Mouse (Mus musculus): Measurements from ENCODE around the gene Zbtb21. TPM values are rescaled to one million over a fixed set of nuclear protein-coding genes. Genes with fewer than 3 reads are reported as not detected.
"Not testable (repeated sequence)": the region's sequence is repeated elsewhere in the genome, so short reads cannot be mapped to it uniquely, and the experiment has no call there.

Zbtb21 gene
- 12.6 and 12.9 TPM in 2 replicates for polyA plus RNA-seq (2015; fragmentation: Nextera tagmentation; extraction: Ambion mirVana)

DNA sequence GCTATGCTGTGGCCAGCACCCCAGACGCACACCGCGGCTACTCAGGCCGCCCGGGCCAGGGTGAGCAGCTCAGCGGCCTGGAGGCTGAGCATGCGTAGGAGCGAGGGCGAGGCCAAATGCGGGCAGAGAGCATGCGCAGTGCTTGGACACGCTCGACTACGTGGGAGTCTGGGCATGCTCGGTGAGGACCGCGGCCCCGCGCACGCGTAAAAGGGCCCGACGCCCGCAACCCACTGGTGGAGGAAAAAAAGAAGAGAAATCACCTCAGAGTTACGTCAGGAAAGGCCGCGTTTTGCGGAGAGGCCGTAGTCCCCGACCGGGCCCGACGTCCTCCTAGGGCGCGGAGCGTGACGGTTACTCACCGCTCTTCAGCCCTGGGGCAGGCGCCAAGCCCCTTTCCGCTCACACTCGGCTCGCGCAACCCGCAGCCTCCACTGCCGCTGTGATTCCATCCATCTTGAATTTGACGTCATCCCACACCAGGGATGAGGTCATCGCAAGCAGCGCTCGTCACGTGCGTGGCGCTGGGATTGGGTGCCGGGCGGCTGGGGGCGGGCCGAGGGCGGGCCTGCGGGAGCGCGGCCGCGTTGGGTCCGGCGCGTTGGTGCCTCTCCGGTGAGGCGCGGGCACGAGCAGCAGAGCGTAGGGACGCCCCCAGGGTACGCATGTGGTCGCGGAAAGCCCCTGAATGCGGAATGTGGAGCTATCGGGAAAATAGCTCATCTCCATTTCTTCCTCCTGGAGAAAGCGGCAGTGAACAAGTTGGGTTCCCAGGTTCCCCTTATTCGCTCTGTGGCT lies at the start of gene Zbtb21, which contains the start of gene C2cd2:
TSS of gene Zbtb21 (minus strand) at position 472 of the 798 bp plus-strand sequence.
TSS of gene C2cd2 (minus strand) at position 448 of the 798 bp plus-strand sequence.
- WGBS, result under 1% methylated on average over 78 of the region's 78 CpGs

DNA sequence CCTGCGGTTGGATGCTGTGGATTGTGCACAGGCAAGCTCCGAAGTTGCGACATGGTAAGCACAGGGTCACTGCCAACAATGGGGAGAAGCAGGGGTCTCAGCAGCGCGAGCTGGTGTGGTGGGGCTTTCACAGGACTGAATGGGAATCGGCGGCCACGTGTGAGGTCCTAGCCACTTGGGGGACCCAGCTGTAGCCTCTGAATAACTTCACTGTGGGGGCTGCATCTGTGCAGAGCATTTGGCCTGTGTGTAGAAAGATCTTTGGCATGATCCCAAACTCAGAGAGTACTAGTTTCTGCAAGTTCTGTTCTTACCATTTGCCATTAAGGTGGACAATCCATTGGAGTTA lies 34.9 kb upstream of the Zbtb21 start:
- peak overlapping the region; percentile 59 for H3K4me3 ChIP-seq
- WGBS, result 0% methylated on average over 8 of the region's 8 CpGs
- peak; percentile 84; the same call in 1 of the 2 replicates for ATAC-seq

More for the DNA sequence above, at the start of gene Zbtb21, which contains the start of gene C2cd2:
- H3K9ac ChIP-seq, result peak within 1 kb of the TSS; percentile 91
- H3K36me3 ChIP-seq (ENCODE audit: poor library complexity, severe bottlenecking), result no peaks in the 10 kb centered on the region
- no peaks in the 10 kb centered on the region for H3K27me3 ChIP-seq
- H3K4me2 ChIP-seq, result peak within 1 kb of the TSS; percentile 77
- H3K27ac ChIP-seq, result peak within 1 kb of the TSS; percentile 97
- peaks cover 11% of the 10 kb centered on the region for H3K4me1 ChIP-seq
- no peaks in the 10 kb centered on the region for H3K9me3 ChIP-seq (replicated peaks)
- ATAC-seq, result peak; percentile 99
- peak within 1 kb of the TSS; percentile 81 for H3K4me3 ChIP-seq

DNA sequence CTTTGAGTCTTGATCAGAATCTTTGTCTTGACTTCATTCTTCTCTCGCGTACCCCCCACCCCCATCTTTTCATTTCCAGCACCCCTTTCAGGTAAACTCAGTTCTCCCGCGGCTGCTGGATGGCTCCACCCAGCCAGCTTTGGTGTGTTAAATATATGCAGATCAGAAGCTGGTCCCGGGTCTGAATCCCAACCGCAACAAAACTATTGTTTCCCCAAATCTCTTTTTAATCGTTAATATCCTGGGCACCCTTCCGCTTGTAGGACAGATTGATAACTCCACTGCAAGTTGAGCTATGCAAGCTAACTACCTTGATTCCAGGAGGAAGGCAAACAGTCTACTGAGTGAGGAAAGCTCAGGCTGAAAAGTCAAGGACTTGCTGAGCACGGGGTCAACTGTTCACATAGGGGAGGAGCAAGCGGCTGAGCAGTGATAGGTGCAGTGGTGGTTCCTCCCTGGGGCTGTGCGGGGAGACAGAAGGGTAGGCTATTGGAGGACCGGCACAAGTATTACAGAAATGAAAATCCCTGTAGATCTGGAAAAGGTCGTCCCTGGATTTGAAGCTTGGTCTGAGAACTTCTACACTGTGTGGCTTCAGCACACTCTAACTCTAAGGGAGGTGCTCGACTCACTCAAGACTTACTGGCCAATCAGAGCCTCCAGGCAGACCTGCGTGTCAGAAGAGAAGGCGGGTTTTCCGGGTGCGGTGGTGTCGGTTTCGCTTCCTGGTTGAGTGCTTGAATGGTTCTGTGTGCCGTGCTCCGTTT lies 34.4 kb upstream of the Zbtb21 start, which contains the start of gene B230307C23Rik:
TSS of gene B230307C23Rik (plus strand) at position 700 of the 767 bp plus-strand sequence.
- Histone ChIP-seq H3K9me3 (replicated peaks) (no peaks in the 10 kb centered on the region), H3K27me3 (no peaks in the 10 kb centered on the region), H3K4me1 (peaks cover 16% of the 10 kb centered on the region), H3K27ac (no peak within 1 kb of the TSS; the same call in none of the 2 replicates), H3K9ac (peak within 1 kb of the TSS; percentile 64), H3K4me2 (peak within 1 kb of the TSS; percentile 81), H3K4me3 (peak within 1 kb of the TSS; percentile 59), H3K36me3 (ENCODE audit: poor library complexity, severe bottlenecking) (peaks cover 10% of the 10 kb centered on the region)
- WGBS, result 2% methylated on average over 22 of the region's 22 CpGs
- peak; percentile 99 for ATAC-seq

More for the DNA sequence above, 34.9 kb upstream of the Zbtb21 start:
- H3K4me1 ChIP-seq, result peaks cover 16% of the 10 kb centered on the region
- not testable (repeated sequence) for H3K27me3 ChIP-seq; H3K36me3 ChIP-seq (ENCODE audit: poor library complexity, severe bottlenecking); H3K27ac ChIP-seq; H3K9me3 ChIP-seq (replicated peaks)
- peak overlapping the region; percentile 81 for H3K4me2 ChIP-seq
- H3K9ac ChIP-seq, result peak overlapping the region; percentile 64

DNA sequence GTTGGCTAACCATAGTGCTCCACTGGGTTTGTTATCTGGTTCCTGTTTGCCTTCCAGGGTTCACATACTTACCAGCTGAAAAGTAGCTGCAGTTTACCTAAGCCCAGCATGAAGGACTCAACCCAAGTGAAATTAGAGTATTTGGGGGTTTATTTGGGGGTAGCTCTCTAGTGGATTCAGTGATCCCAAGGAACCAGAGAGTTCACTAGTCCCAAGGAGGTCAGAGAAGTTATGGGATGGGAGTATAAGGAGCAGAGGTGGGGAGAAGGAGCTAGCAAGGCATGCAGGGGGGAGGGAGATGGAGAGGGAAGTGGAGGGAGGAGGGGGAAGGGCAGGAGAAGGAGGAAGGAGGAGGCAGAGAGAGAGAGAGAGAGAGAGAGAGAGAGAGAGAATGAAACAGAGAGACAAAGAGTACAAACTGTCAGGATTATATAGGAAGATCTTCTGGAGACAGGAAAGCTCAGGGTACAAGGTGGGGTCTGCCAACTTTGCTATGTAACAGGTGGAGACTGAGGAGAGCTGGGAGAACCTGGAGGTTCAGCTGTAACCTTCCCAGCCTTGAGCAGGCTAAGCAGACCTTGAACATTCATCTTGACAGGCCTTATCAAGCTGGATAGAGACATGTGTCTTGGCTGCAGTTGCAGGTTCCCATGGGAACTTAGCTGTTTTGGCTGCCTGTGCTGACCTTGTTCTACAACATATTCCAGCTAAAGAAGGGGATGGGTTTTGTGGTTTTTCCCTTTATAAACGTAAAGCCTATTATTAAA lies 33.6 kb upstream of the Zbtb21 start:
- Histone ChIP-seq H3K4me1 (peaks cover 16% of the 10 kb centered on the region), H3K9me3 (replicated peaks) (no peaks in the 10 kb centered on the region), H3K9ac (peak overlapping the region; percentile 64; the same call in 1 of the 2 replicates), H3K36me3 (ENCODE audit: poor library complexity, severe bottlenecking) (peaks cover 10% of the 10 kb centered on the region), H3K4me2 (peak overlapping the region; percentile 81), H3K27ac (no peak overlapping the region), H3K4me3 (peak overlapping the region; percentile 59), H3K27me3 (no peaks in the 10 kb centered on the region)
- WGBS, result 11% methylated on average over 1 of the region's 1 CpGs
- no peak for ATAC-seq

DNA sequence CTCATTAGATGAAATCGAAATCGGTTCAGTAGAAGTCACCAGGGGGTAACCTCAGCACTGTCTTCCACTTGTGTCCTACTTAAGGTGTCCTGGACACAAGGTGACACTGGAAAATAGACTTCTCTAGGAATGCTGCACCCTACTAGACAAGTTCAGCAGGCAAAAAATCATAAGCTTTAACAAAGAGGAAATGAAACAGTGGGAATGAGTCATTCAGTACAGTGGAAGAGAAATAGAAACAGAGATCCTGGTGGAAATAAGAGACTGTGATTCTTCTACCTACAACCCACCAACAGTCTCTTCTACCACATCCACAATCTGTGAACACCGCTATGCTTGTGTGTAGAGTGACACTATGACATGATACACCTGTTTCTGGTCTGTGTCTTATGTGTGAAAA lies 30.1 kb upstream of the Zbtb21 start:
- not testable (repeated sequence) for H3K27ac ChIP-seq; H3K4me1 ChIP-seq; ATAC-seq; H3K4me2 ChIP-seq; H3K4me3 ChIP-seq; H3K27me3 ChIP-seq; H3K36me3 ChIP-seq (ENCODE audit: poor library complexity, severe bottlenecking); H3K9ac ChIP-seq; H3K9me3 ChIP-seq (replicated peaks)
- WGBS, result 80% methylated on average over 3 of the region's 3 CpGs

DNA sequence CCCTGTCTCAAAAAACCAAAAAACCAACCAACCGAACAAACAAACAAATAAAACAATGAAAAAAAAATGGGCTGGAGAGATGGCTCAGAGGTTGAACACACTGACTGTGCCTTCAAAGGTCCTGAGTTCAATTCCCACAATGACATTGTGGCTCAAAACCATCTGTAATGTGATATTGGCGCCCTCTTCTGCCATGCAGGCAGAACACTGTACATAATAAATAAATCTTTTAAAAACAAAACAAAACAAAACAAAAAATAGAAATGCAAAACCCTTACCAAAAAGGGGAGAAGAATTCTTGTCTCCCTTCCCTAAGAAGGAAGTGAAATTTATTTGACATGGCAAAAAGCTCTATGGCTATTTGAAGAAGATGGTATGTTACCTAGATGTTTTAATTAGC lies 29.1 kb upstream of the Zbtb21 start:
- no peak overlapping the region for H3K4me2 ChIP-seq
- H3K4me3 ChIP-seq, result no peak overlapping the region
- H3K9ac ChIP-seq, result no peak overlapping the region
- H3K27ac ChIP-seq, result no peak overlapping the region
- no peaks in the 10 kb centered on the region for H3K27me3 ChIP-seq
- WGBS, result 68% methylated on average over 2 of the region's 2 CpGs
- no peaks in the 10 kb centered on the region for H3K36me3 ChIP-seq (ENCODE audit: poor library complexity, severe bottlenecking)
- ATAC-seq, result no peak
- H3K4me1 ChIP-seq, result peaks cover 4% of the 10 kb centered on the region; the same call in 1 of the 2 replicates
- no peaks in the 10 kb centered on the region for H3K9me3 ChIP-seq (replicated peaks)

DNA sequence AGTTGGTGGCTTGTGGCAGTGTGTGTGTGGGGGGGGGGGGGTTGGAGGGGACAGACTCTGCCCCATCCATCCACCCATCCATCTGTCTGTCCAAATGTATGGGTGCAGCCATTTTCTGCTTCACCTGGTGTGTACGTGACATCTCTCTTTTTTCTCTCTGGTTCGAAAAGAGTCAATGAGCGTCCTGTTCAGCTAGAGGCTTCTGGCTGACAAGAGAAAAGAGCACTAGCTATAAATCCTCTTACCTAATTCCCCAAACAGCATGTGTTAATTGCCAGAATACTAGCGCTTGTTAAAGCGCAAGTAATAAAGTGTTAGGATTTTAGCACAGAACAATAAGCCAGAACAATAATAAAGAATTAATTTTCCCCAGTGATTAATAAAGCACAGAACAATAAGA lies 22.2 kb upstream of the Zbtb21 start:
- Histone ChIP-seq H3K4me3 (no peak overlapping the region), H3K9me3 (replicated peaks) (no peaks in the 10 kb centered on the region), H3K36me3 (ENCODE audit: poor library complexity, severe bottlenecking) (no peaks in the 10 kb centered on the region), H3K27me3 (no peaks in the 10 kb centered on the region), H3K4me1 (no peaks in the 10 kb centered on the region), H3K4me2 (no peak overlapping the region), H3K9ac (no peak overlapping the region), H3K27ac (no peak overlapping the region)
- no peak for ATAC-seq
- WGBS, result 28% methylated on average over 5 of the region's 5 CpGs

DNA sequence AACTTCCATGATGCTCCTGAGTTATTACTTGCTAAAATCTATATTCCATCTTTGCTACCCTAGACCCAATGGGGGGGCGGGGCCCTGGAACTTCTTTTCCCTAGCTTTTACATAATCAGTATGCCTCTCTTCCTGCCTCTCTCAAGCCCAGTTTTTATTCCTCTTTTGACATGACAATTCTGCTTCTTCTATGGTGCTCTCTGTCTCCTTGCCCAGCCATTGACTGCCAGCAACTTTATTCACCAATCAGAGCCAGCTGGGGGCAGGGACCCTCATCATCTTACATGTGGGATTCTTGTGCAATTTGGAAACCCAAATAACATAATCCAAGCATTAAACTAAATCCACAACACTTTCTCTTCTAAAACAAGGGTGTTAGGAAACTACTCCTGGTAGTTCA lies 18.9 kb upstream of the Zbtb21 start:
- Histone ChIP-seq H3K4me1 (no peaks in the 10 kb centered on the region), H3K4me3 (no peak overlapping the region), H3K9ac (no peak overlapping the region), H3K27ac (no peak overlapping the region), H3K4me2 (no peak overlapping the region), H3K27me3 (no peaks in the 10 kb centered on the region), H3K9me3 (replicated peaks) (no peaks in the 10 kb centered on the region), H3K36me3 (ENCODE audit: poor library complexity, severe bottlenecking) (no peaks in the 10 kb centered on the region)
- 78% methylated on average over 1 of the region's 1 CpGs for WGBS
- no peak for ATAC-seq

DNA sequence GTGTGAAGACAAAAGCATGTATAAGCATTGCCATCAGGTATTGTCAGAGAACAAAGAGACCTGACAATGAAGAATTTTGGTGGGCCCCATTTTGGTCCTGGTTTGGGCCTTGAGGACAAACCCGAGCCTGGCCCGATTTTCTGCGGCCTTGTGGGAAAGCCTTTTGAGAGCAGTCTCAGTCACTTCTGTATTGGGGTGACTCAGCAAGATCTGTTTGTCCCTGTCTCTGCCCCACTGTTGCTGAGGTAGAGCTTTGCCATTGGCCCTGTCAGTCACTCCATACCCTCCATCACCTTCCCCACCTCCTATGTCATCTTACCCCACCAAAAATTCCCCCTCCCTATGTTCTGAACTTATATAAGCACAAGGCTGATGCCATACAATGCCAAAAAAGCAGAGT lies 15.3 kb upstream of the Zbtb21 start:
- no peak for ATAC-seq
- no peak overlapping the region for H3K27ac ChIP-seq
- no peak overlapping the region for H3K4me3 ChIP-seq
- no peaks in the 10 kb centered on the region for H3K4me1 ChIP-seq
- no peak overlapping the region for H3K9ac ChIP-seq
- no peaks in the 10 kb centered on the region for H3K27me3 ChIP-seq
- no peaks in the 10 kb centered on the region for H3K36me3 ChIP-seq (ENCODE audit: poor library complexity, severe bottlenecking)
- WGBS, result 82% methylated on average over 3 of the region's 3 CpGs
- no peaks in the 10 kb centered on the region for H3K9me3 ChIP-seq (replicated peaks)
- H3K4me2 ChIP-seq, result no peak overlapping the region

DNA sequence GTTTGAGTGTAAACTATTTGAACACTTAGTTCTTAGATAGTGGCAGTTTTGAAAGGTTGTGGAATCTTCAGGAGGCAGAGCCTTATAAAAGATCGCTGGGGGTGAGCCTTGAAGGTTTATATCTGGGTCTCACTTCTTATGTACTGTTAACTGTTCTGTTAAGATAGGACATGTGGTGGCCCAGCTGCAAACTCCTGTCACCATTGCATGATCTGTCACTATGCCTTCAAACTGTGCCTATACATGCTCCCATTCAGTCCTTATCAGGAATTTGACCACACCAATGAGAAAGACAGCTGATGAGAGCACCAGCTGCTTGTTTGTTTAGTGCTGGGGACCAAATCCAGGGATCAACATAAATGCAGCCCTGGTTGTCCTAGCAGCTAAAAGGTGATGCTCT lies 14.9 kb upstream of the Zbtb21 start:
- Histone ChIP-seq H3K4me1 (no peaks in the 10 kb centered on the region), H3K9me3 (replicated peaks) (no peaks in the 10 kb centered on the region), H3K4me3 (no peak overlapping the region), H3K4me2 (no peak overlapping the region), H3K27ac (no peak overlapping the region), H3K27me3 (no peaks in the 10 kb centered on the region), H3K9ac (no peak overlapping the region), H3K36me3 (ENCODE audit: poor library complexity, severe bottlenecking) (no peaks in the 10 kb centered on the region)
- WGBS, result 76% methylated on average over 1 of the region's 1 CpGs
- no peak for ATAC-seq

DNA sequence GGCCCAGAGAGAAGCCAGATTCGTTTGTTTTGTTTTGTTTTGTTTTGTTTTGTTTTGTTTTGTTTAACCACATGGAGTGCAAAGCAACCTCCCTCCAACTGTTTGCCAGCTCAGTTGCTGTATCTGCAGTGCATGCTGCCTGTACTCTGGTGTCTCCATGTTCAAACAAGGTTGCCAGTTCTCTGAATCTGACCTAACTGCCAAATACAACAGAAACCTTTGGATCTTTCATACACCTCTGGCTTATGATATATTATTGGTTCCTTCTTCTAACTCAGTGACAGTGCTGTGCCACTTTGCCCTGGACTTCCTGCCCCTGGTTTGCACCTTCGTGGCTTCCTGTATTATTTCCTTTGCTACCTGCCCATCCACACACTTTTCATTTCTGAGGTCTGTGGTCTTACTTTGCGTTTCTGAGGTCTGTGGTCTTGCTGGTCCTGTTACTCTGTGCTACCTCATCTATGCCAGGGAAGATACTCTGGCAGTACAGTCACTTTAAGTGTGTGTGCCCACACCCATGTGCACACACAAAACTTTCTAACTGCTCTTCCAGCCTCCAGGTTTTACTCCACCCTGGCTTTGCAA lies 1.6 kb upstream of the Zbtb21 start:
- no peak overlapping the region for H3K4me3 ChIP-seq
- H3K4me1 ChIP-seq, result peaks cover 11% of the 10 kb centered on the region
- WGBS, result 85% methylated on average over 3 of the region's 3 CpGs
- no peaks in the 10 kb centered on the region for H3K27me3 ChIP-seq
- ATAC-seq, result no peak
- H3K9me3 ChIP-seq (replicated peaks), result no peaks in the 10 kb centered on the region
- no peak overlapping the region for H3K4me2 ChIP-seq
- H3K9ac ChIP-seq, result no peak overlapping the region
- no peaks in the 10 kb centered on the region for H3K36me3 ChIP-seq (ENCODE audit: poor library complexity, severe bottlenecking)
- no peak overlapping the region for H3K27ac ChIP-seq
